Mouse (Mus musculus): ENCODE results near the gene Ppp1r13b.

Gene Ppp1r13b

GRCm38 (mm10) chr12:111916514-111917217, 8.8 kb upstream of the Ppp1r13b start:
- no peak for DNase-seq (ENCODE audit: low spot score in 2 of 2)

- no peak for DNase-seq (ENCODE audit: low spot score in 2 of 2)
Observed at GRCm38 (mm10) chr12:111915781-111916180, 7.9 kb upstream of the Ppp1r13b start.

- no peak for DNase-seq (ENCODE audit: low spot score in 2 of 2)
Observed at GRCm38 (mm10) chr12:111914031-111914430, 6.1 kb upstream of the Ppp1r13b start.

GRCm38 (mm10) chr12:111912802-111913201, 4.9 kb upstream of the Ppp1r13b start:
- peak; percentile 21 to 25 for DNase-seq (ENCODE audit: low spot score in 2 of 2)

GRCm38 (mm10) chr12:111911796-111912195, 3.9 kb upstream of the Ppp1r13b start:
- peak in 1 of 2 experiments; percentile 26 for DNase-seq (ENCODE audit: low spot score in 2 of 2)

- no peak for DNase-seq (ENCODE audit: low spot score in 2 of 2)
Observed at GRCm38 (mm10) chr12:111911171-111911760, 3.4 kb upstream of the Ppp1r13b start.

- DNase-seq (ENCODE audit: low spot score in 2 of 2): no peak
Observed at GRCm38 (mm10) chr12:111908997-111909550, 1.2 kb upstream of the Ppp1r13b start.

GRCm38 (mm10) chr12:111907421-111907891, 454 bp downstream of the Ppp1r13b start:
- peak; percentile 38 to 61 for DNase-seq (ENCODE audit: low spot score in 2 of 2)

GRCm38 (mm10) chr12:111906309-111906875, 1.5 kb downstream of the Ppp1r13b start:
- no peak for DNase-seq (ENCODE audit: low spot score in 2 of 2)

- DNase-seq (ENCODE audit: low spot score in 2 of 2): no peak
Observed at GRCm38 (mm10) chr12:111902488-111902887, 5.4 kb downstream of the Ppp1r13b start.

- no peak for DNase-seq (ENCODE audit: low spot score in 2 of 2)
Observed at GRCm38 (mm10) chr12:111901105-111901875, 6.6 kb downstream of the Ppp1r13b start.

GRCm38 (mm10) chr12:111899646-111900045, 8.3 kb downstream of the Ppp1r13b start:
- DNase-seq (ENCODE audit: low spot score in 2 of 2): no peak

- DNase-seq (ENCODE audit: low spot score in 2 of 2): no peak
Observed at GRCm38 (mm10) chr12:111898686-111899085, 9.2 kb downstream of the Ppp1r13b start.

GRCm38 (mm10) chr12:111896908-111897661, 10.8 kb downstream of the Ppp1r13b start:
- peak in 1 of 2 experiments; percentile 25 for DNase-seq (ENCODE audit: low spot score in 2 of 2)

- DNase-seq (ENCODE audit: low spot score in 2 of 2): no peak
Observed at GRCm38 (mm10) chr12:111894082-111894481, 13.8 kb downstream of the Ppp1r13b start.

- no peak for DNase-seq (ENCODE audit: low spot score in 2 of 2)
Observed at GRCm38 (mm10) chr12:111892981-111893380, 14.9 kb downstream of the Ppp1r13b start.

GRCm38 (mm10) chr12:111891800-111892199, 16.1 kb downstream of the Ppp1r13b start:
- no peak for DNase-seq (ENCODE audit: low spot score in 2 of 2)

- peak in 1 of 2 experiments; percentile 58 for DNase-seq (ENCODE audit: low spot score in 2 of 2)
Observed at GRCm38 (mm10) chr12:111889251-111889650, 18.7 kb downstream of the Ppp1r13b start.

GRCm38 (mm10) chr12:111888303-111888864, 19.5 kb downstream of the Ppp1r13b start:
- no peak for DNase-seq (ENCODE audit: low spot score in 2 of 2)

- DNase-seq (ENCODE audit: low spot score in 2 of 2): no peak
Observed at GRCm38 (mm10) chr12:111887005-111887404, 20.9 kb downstream of the Ppp1r13b start.

GRCm38 (mm10) chr12:111882852-111883251, 25.1 kb downstream of the Ppp1r13b start:
- DNase-seq (ENCODE audit: low spot score in 2 of 2): no peak

All from natural killer cell, adult 2 months (primary cell).